Mouse (Mus musculus) forebrain, embryonic 15.5 days (tissue): Measurements from ENCODE around the gene 2410131K14Rik. TPM values are rescaled to one million over a fixed set of nuclear protein-coding genes. Genes with fewer than 3 reads are reported as not detected.
A peak's percentile ranks its signal among the peaks of the same experiment; 100 is the strongest.

Source experiments
- ATAC-seq: fragments of 200-750 bp; cut with Nextera tagmentation; replicated peaks from 2 replicates; pipeline ENCODE4 v1.8.0; 2017; ENCODE audit warnings: mild to moderate bottlenecking, moderate TSS enrichment, moderate library complexity
- H3K27ac ChIP-seq: fragments of 300-500 bp; sonication (generic); replicated peaks from 2 replicates; pipeline ENCODE4 v1.5.1; 2015; ENCODE audit warnings: mild to moderate bottlenecking, inconsistent platforms
- H3K27me3 ChIP-seq: fragments of 300-500 bp; sonication (generic); 2 replicates; pipeline ENCODE4 v1.6.1; 2015; ENCODE audit warnings: inconsistent platforms
- H3K36me3 ChIP-seq: fragments of 300-500 bp; sonication (generic); 2 replicates; pipeline ENCODE4 v1.6.1; 2015; ENCODE audit warnings: mild to moderate bottlenecking, inconsistent platforms
- H3K4me1 ChIP-seq: fragments of 300-500 bp; sonication (generic); 2 replicates; pipeline ENCODE4 v1.6.1; 2015; ENCODE audit warnings: inconsistent platforms
- H3K4me2 ChIP-seq: fragments of 300-500 bp; sonication (generic); replicated peaks from 2 replicates; pipeline ENCODE4 v1.6.1; 2015; ENCODE audit warnings: mild to moderate bottlenecking, inconsistent platforms
- H3K4me3 ChIP-seq: fragments of 300-500 bp; sonication (generic); 2 replicates; pipeline ENCODE4 v1.5.1; 2015; ENCODE audit warnings: mild to moderate bottlenecking, inconsistent platforms
- H3K9ac ChIP-seq: fragments of 300-500 bp; sonication (generic); replicated peaks from 2 replicates; pipeline ENCODE4 v1.6.1; 2015; ENCODE audit warnings: mild to moderate bottlenecking, inconsistent platforms
- H3K9me3 ChIP-seq: fragments of 300-500 bp; sonication (generic); 2 replicates; pipeline ENCODE4 v1.6.1; 2016; ENCODE audit warnings: inconsistent platforms
- WGBS: fragments of 180-500 bp; shearing (Covaris S2); methylation state at CpG from one replicate; pipeline ENCODE4 v1.1.7; 2015; ENCODE audit warnings: mixed read lengths; 5-methylcytosine and 5-hydroxymethylcytosine counted together
- polyA plus RNA-seq: library from polyadenylated mRNA; unstranded; fragments of >200 nt; fragmentation: Nextera tagmentation; extraction: Ambion mirVana; gene quantifications from 2 replicates; pipeline ENCODE4 v1.2.1, GENCODE M21; 2015

2410131K14Rik gene
- polyA plus RNA-seq, 1 experiment from 2014 or later, result 17.2 TPM

GRCm38 (mm10) chr5:118239671-118240070 is 5.4 kb upstream of the 2410131K14Rik start:
- H3K4me2 ChIP-seq, result no peak overlapping the region
- H3K27ac ChIP-seq, result no peak overlapping the region
- H3K4me1 ChIP-seq, result peaks cover 10% of the 10 kb centered on the region
- H3K4me3 ChIP-seq, result no peak overlapping the region
- no peak overlapping the region for H3K9ac ChIP-seq
- H3K36me3 ChIP-seq, result peaks cover 33% of the 10 kb centered on the region
- ATAC-seq, result no peak
- H3K9me3 ChIP-seq, result no peaks in the 10 kb centered on the region
- H3K27me3 ChIP-seq, result no peaks in the 10 kb centered on the region
- 89% methylated on average over 12 of the region's 12 CpGs for WGBS

DNA sequence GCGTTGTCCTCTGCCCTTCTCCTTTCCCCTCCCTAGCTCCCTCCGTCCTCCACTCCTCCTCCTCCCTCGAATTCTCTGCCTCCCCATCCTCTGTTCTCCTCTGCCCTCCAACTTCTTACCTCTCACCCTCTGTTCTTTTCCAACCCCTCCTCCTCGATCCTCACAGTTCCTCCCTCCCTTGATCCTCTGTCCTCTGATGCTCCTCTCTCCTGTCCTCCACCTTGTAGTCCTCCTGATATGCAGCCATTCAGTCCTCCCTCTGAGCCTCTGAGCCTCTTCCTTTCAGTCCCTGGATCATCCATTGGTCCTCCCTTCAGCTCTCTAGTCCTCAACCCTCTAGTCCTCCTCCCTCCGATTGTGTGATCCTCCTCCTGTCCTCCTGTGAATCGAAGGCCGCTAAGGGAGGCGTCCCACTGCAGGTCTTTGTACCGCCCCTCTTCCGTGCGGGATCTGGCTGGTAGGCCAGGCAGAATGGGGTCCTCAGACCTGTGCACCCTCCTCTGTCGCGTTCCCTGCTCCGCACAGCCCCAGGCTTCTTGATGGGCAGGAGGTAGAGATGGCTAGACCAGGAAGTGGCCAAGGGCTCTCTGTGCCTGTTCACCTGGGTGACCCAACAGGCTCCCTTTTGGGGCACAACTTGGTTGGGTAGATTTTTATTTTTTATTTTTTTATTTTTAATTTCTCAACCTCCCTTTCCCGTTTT is 730 bp downstream of the 2410131K14Rik start:
- WGBS, result 6% methylated on average over 15 of the region's 15 CpGs
- Histone ChIP-seq H3K4me3 (peak overlapping the region; percentile 72), H3K9ac (peak overlapping the region; percentile 69), H3K9me3 (no peaks in the 10 kb centered on the region), H3K4me2 (peak overlapping the region; percentile 85), H3K27me3 (no peaks in the 10 kb centered on the region), H3K27ac (peak overlapping the region; percentile 82), H3K36me3 (peaks cover 18% of the 10 kb centered on the region; the same call in 1 of the 2 replicates), H3K4me1 (peaks cover 29% of the 10 kb centered on the region)
- no peak; the same call in none of the 2 replicates for ATAC-seq

DNA sequence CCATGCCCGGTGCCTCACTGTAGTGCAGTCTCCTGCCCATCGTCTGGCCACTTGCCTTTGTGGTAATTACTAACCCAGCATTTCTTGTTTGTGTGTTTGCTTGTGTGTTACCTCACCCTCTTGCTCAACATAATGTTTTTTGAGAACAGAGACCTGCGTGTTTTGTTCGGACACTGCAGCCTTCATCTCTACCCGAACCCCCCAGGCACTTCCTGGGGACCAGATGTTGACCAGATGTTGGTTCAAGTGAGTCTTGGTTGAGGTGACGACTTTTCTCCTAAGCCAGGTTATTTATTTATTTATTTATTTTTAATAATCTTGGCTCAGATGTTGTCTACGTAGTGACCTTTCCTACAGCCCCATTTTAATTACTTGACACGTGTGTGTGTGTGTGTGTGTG is 2.4 kb downstream of the 2410131K14Rik start:
- Histone ChIP-seq H3K9me3 (no peaks in the 10 kb centered on the region), H3K27ac (no peak overlapping the region), H3K27me3 (no peaks in the 10 kb centered on the region), H3K36me3 (peaks cover 6% of the 10 kb centered on the region; the same call in 1 of the 2 replicates), H3K4me3 (no peak overlapping the region), H3K4me1 (peaks cover 32% of the 10 kb centered on the region), H3K4me2 (no peak overlapping the region), H3K9ac (no peak overlapping the region)
- ATAC-seq, result no peak
- WGBS, result 92% methylated on average over 8 of the region's 8 CpGs

GRCm38 (mm10) chr5:118250987-118251386 is 6.0 kb downstream of the 2410131K14Rik start:
- peaks cover 18% of the 10 kb centered on the region for H3K4me1 ChIP-seq

DNA sequence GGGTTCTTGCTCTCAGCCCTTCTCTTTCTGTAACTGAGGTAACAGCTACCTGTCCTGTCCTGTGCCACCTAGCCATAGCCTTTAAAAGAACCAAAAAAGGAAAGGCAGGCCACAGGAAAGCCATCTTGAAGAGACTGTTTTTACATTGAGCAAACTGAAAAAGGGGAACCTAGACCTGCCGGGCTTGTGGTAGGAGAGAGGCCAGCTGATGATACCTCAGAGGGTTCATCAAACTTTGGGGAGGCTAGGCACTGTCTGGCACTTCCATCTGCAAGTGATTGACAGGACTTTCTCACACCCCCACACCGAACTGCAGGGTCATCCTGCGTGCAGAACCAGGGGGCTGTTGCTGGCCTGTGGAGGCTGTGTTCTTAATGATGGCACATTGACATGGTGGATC is 8.5 kb downstream of the 2410131K14Rik start:
- Histone ChIP-seq H3K4me3 (no peak overlapping the region), H3K27ac (no peak overlapping the region), H3K9ac (no peak overlapping the region), H3K9me3 (no peaks in the 10 kb centered on the region), H3K27me3 (no peaks in the 10 kb centered on the region), H3K4me1 (peaks cover 4% of the 10 kb centered on the region; the same call in 1 of the 2 replicates), H3K4me2 (no peak overlapping the region), H3K36me3 (peaks cover 13% of the 10 kb centered on the region)
- ATAC-seq, result no peak
- 83% methylated on average over 3 of the region's 3 CpGs for WGBS

More at GRCm38 (mm10) chr5:118250987-118251386, 6.0 kb downstream of the 2410131K14Rik start:
- no peak overlapping the region for H3K9ac ChIP-seq
- H3K4me3 ChIP-seq, result no peak overlapping the region
- no peak overlapping the region for H3K27ac ChIP-seq
- ATAC-seq, result no peak
- no peak overlapping the region for H3K4me2 ChIP-seq
- no peaks in the 10 kb centered on the region for H3K9me3 ChIP-seq
- no peaks in the 10 kb centered on the region for H3K27me3 ChIP-seq
- 62% methylated on average over 7 of the region's 7 CpGs for WGBS
- peaks cover 5% of the 10 kb centered on the region; the same call in 1 of the 2 replicates for H3K36me3 ChIP-seq

DNA sequence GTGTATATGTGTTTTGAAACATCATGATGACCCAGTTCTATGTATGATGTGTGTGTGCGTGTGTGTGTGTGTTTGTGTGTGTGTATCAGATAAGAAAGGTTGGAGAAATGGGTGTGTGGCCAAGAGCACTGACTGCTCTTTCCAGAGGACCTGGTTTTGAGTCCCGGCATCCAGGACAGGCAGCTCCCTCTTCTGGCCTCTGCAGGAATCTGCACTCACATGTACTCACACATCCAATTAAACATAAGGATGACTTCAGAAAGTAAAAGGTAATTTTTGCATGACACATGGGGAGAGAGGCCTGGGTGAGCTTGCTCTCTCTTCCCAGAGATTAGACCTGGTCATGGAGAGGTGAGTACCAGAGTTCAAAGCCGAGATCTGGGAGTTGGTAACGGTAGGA is 12.0 kb downstream of the 2410131K14Rik start:
- whole genome bisulfite sequencing, result 96% methylated on average over 4 of the region's 4 CpGs
- peaks cover 10% of the 10 kb centered on the region for H3K4me1 ChIP-seq
- H3K4me3 ChIP-seq, result no peak overlapping the region
- no peak overlapping the region for H3K27ac ChIP-seq
- peaks cover 40% of the 10 kb centered on the region for H3K36me3 ChIP-seq
- ATAC-seq, result no peak
- no peak overlapping the region for H3K9ac ChIP-seq
- H3K27me3 ChIP-seq, result no peaks in the 10 kb centered on the region
- H3K4me2 ChIP-seq, result no peak overlapping the region
- no peaks in the 10 kb centered on the region for H3K9me3 ChIP-seq

DNA sequence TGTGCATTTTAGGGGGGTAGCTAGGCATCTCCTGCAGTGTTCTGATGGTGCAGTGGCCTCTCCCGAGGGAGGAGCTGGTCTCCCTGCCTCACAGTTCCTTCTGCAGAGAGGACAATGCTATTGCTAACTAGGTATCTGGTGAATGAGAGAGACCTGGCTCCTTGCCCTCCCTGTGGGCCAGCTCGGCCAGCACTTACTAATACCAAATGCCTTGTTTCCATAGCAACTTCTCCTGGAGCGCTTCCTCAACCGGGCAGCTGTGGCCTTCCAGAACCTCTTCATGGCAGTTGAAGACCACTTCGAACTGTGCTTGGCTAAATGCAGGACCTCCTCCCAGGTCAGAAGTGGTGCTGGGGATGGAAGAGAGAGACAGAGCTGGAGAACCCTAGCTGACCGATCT is 14.1 kb downstream of the 2410131K14Rik start:
- ATAC-seq, result no peak
- Histone ChIP-seq H3K4me1 (peaks cover 10% of the 10 kb centered on the region), H3K27me3 (no peaks in the 10 kb centered on the region), H3K9ac (no peak overlapping the region), H3K36me3 (peaks cover 48% of the 10 kb centered on the region), H3K9me3 (no peaks in the 10 kb centered on the region), H3K4me2 (no peak overlapping the region), H3K27ac (peak overlapping the region; percentile 18; the same call in 1 of the 2 replicates), H3K4me3 (no peak overlapping the region)
- 50% methylated on average over 6 of the region's 6 CpGs for WGBS

- Histone ChIP-seq H3K36me3 (peaks cover 48% of the 10 kb centered on the region), H3K9ac (no peak overlapping the region), H3K4me3 (no peak overlapping the region), H3K4me1 (peaks cover 10% of the 10 kb centered on the region), H3K9me3 (no peaks in the 10 kb centered on the region), H3K27ac (peak overlapping the region; percentile 18; the same call in 1 of the 2 replicates), H3K4me2 (no peak overlapping the region), H3K27me3 (no peaks in the 10 kb centered on the region)
- WGBS, result 82% methylated on average over 6 of the region's 6 CpGs
- no peak for ATAC-seq
Observed at GRCm38 (mm10) chr5:118259636-118260035, 14.6 kb downstream of the 2410131K14Rik start.

GRCm38 (mm10) chr5:118260055-118260454 is 15.0 kb downstream of the 2410131K14Rik start:
- Histone ChIP-seq H3K9ac (no peak overlapping the region), H3K9me3 (no peaks in the 10 kb centered on the region), H3K4me2 (no peak overlapping the region), H3K4me3 (no peak overlapping the region), H3K36me3 (peaks cover 48% of the 10 kb centered on the region), H3K27me3 (no peaks in the 10 kb centered on the region), H3K27ac (no peak overlapping the region), H3K4me1 (peaks cover 10% of the 10 kb centered on the region)
- ATAC-seq, result no peak
- WGBS, result 88% methylated on average over 10 of the region's 10 CpGs

GRCm38 (mm10) chr5:118260642-118261041 is 15.6 kb downstream of the 2410131K14Rik start:
- Histone ChIP-seq H3K27ac (no peak overlapping the region), H3K4me1 (peaks cover 10% of the 10 kb centered on the region), H3K36me3 (peaks cover 48% of the 10 kb centered on the region), H3K27me3 (no peaks in the 10 kb centered on the region), H3K4me3 (no peak overlapping the region), H3K9me3 (no peaks in the 10 kb centered on the region), H3K4me2 (no peak overlapping the region), H3K9ac (no peak overlapping the region)
- ATAC-seq, result no peak
- 93% methylated on average over 11 of the region's 11 CpGs for WGBS

DNA sequence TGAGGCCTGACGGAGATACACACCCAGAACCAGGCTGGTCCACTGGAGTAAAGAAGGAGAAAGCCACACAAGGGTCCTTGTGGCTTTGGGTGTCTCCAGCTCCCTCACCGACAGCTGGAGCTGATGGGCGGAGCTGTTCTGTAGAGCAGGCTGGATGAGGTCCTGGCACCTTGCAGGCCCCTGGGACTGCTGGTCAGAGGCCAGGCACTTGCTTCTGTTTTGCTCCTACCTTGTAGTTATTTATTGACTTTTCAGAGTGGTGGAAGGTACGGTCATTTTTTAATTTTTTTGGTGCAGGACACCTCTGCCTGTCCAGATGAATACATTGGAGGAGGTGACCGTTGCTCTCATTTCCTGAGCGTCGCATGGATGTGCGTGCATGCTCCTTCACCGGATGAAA is 16.2 kb downstream of the 2410131K14Rik start:
- WGBS, result 93% methylated on average over 9 of the region's 9 CpGs
- no peak for ATAC-seq
- peaks cover 45% of the 10 kb centered on the region for H3K36me3 ChIP-seq
- H3K9ac ChIP-seq, result no peak overlapping the region
- no peak overlapping the region for H3K27ac ChIP-seq
- H3K27me3 ChIP-seq, result no peaks in the 10 kb centered on the region
- peaks cover 10% of the 10 kb centered on the region for H3K4me1 ChIP-seq
- no peak overlapping the region for H3K4me3 ChIP-seq
- no peak overlapping the region for H3K4me2 ChIP-seq
- H3K9me3 ChIP-seq, result no peaks in the 10 kb centered on the region

DNA sequence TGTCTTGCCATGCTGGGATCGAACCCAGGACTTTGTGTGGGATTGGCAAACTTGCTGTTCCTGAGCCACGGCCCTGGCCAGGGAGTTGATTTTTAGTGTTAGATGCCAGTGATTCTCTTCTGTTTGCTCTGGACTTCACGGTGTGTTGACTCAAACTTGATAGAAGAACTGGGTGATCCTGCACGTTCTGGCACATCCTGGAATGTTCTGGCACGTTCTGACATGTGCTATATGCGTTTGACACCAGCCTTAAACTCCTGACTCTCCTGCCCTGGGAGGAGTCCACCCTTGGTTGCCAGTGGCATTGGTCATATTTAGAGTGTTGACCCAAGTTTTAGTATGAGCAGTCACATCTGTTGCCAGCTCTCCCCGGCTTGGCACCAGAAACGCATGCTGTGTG is 17.4 kb downstream of the 2410131K14Rik start:
- 92% methylated on average over 8 of the region's 8 CpGs for WGBS
- peaks cover 10% of the 10 kb centered on the region for H3K4me1 ChIP-seq
- H3K9me3 ChIP-seq, result no peaks in the 10 kb centered on the region
- no peaks in the 10 kb centered on the region for H3K27me3 ChIP-seq
- H3K27ac ChIP-seq, result no peak overlapping the region
- H3K9ac ChIP-seq, result no peak overlapping the region
- H3K4me2 ChIP-seq, result no peak overlapping the region
- no peak for ATAC-seq
- peaks cover 35% of the 10 kb centered on the region for H3K36me3 ChIP-seq
- H3K4me3 ChIP-seq, result no peak overlapping the region

- Histone ChIP-seq H3K9ac (no peak overlapping the region), H3K27ac (no peak overlapping the region), H3K36me3 (peaks cover 31% of the 10 kb centered on the region), H3K4me3 (no peak overlapping the region), H3K4me2 (no peak overlapping the region), H3K27me3 (no peaks in the 10 kb centered on the region), H3K9me3 (no peaks in the 10 kb centered on the region), H3K4me1 (peaks cover 4% of the 10 kb centered on the region)
- no peak for ATAC-seq
- WGBS, result 70% methylated on average over 9 of the region's 9 CpGs
Observed at GRCm38 (mm10) chr5:118264279-118264678, 19.3 kb downstream of the 2410131K14Rik start.
